Mouse (Mus musculus) spleen, postnatal 36 days (tissue): ENCODE data around the gene Kcnip1.

Experiments
- DNase-seq, 2 experiments: peaks; one replicate each; pipeline ENCODE4 v3.0.0; 2022; ENCODE audit warnings: low spot score in 2 of 2, mixed read lengths in 1 of 2

Kcnip1 gene

DNA sequence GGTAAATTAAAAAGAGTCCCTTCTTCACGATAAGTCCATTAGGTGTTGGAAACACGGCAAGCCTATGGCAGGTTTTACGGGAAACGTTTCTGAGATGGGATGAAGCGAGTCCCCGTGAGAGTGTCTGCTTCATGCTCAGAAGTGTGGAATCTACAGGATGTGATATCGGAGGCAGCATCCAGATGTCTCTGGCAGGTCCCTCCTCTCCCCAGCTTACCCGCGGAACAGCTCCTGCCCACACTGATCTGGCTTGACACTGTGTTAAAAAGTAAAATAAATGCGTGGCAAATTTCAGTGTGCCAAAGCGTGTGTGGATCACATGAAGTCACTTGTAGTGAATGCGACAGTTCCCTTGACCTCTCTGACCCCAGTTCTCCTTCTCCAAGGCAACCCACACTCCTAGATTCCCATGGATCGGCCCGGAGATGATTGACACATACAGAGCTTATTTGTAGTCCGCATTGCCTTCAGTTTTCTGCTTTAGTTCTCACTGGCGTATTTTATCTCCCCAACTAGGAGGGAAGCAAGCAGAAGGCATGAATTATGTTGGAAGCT lies 231.7 kb downstream of the Kcnip1 start:
- DNase-seq, result no peak

DNA sequence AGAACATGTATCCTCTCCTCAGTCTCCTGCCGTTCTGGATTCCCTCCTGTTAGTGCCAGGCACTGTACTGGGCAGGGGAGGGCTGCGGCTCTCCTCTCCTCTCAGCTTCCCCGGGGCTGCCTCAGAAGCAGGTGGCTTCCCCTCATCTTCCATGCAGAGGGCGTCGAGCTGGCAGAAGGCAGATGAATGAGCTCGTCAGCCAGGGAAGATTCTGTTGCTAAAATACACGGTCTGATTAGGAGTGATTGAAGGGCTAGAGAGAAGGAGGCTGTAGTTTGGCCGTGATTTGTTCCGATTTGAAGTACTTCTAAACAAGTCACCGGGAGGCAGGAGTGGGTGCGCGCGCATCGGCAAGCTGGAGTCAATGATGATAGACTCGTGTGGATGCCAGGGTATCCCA lies 236.3 kb downstream of the Kcnip1 start:
- no peak for DNase-seq

GRCm38 (mm10) chr11:33752431-33752873 lies 240.5 kb downstream of the Kcnip1 start:
- no peak for DNase-seq

- no peak for DNase-seq
Observed at GRCm38 (mm10) chr11:33751503-33751902, 241.4 kb downstream of the Kcnip1 start.

DNA sequence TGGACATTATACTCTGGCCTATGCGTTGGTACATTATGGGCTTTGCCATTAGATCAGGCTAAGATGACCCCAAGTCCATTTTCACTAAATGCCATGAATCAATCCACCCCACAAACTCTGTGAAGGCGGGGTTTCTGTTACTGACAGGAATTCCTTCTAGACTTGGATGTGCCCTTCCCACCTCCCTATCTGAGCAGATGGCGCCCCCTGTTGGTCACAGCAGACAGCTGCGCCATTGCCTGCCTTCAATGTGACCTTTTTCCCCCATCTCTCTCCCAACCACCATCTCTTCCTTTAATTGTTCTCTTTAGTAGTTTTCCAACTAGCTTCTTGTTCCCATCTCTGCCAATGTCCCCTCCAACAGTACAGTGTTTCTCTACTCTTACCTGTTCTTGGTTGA lies 243.0 kb downstream of the Kcnip1 start:
- no peak for DNase-seq

- DNase-seq, result no peak
Observed at GRCm38 (mm10) chr11:33749408-33749807, 243.5 kb downstream of the Kcnip1 start.

DNA sequence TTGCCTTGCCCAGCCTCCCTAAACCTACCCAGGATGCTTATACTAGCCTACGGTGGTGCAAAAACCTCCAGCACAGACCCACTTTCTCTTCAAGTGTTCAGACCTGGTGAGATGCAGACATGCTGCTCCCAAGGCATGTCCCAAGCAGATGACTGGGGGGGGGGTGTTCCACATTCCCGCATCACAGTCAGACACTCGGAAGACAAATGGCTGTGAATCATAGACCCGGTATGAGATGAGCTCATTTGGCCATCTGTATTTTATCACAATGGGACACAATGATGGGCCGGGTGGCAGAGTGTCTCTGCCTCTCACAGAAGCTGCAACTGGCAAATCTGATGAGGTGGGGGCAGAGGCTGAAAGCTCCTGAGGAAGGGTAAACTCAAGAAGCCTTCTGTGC lies 244.2 kb downstream of the Kcnip1 start:
- DNase-seq, result no peak

GRCm38 (mm10) chr11:33747402-33747955 lies 245.5 kb downstream of the Kcnip1 start:
- no peak for DNase-seq

DNA sequence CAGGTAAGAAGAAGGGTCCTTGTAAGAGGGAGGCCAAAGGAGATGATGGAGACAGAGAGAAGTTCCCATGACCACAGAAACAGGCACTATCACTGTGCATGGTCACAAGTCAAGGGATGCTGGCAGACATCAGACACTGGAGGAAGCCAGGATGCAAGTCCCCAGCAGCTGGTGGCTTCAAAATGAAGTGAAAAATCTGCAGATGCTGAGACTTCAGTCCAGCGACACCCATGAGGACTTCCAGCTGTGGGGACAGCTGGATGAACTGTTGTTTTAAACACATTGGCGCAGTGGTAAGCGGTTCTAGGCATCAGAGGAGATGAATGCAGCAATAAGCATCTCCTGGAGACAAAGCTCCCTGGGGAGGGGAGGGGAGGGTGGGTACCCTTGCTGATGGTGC lies 246.6 kb downstream of the Kcnip1 start:
- no peak for DNase-seq

GRCm38 (mm10) chr11:33745821-33746329 lies 247.1 kb downstream of the Kcnip1 start:
- DNase-seq, result no peak

- DNase-seq, result no peak
Observed at GRCm38 (mm10) chr11:33744429-33744828, 248.5 kb downstream of the Kcnip1 start.

DNA sequence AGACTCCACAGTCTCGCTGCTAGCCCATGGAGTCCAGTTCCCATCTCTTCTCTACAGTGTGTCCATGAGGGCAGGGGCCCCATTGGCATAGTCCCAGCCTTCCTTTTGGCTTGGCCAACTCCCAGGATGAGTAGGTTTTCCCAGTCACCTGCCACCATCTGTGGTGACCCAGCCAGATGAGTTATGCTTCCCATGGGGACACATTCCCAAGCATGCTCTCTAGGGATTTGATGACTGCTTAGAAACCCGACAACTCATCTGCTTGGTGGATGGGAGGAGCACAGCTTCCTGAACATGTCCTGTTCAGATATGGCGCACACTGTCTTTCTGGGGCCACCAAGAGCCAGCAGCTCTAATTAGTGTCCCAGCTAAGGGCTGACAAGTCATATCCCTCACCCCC lies 252.8 kb downstream of the Kcnip1 start:
- no peak for DNase-seq

DNA sequence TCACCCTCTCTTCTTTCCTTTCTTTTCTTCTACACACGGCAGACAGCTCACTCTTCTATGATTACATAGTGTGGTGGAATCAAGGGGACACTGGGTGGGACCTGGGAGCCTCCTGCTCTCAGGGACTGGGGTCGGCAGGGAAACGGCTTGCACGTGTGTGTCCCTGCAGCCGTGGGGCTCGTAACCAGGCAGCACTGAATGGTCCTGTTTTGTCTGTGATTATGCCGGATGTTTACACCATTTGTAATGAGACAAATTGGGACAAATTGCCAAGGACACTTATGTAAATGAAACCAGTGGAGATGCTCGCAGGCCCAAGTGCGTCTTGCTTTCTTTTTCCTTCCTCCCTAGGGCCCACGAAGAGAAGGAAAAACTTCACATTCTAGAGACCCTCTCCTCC lies 256.5 kb downstream of the Kcnip1 start:
- no peak for DNase-seq

DNA sequence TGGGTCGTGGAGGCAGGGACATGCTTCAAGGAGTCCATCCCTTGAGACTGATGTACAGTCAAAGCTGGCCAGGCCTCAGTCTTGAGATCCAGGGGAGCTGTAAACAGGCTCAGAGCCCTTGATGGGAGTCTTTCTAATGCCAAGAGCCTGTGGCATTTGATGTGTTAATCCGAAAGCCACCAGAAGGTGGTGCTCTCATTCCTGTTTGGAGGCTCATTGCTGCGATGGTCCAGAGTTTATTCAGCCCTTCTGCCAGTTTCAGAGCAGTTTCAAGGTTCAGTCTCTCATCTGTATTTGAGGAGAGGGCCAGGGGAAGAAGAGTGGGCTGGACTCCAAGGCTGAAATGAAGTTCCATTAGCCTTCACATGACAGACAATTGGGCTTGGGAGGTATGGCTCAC lies 259.7 kb downstream of the Kcnip1 start:
- no peak for DNase-seq

DNA sequence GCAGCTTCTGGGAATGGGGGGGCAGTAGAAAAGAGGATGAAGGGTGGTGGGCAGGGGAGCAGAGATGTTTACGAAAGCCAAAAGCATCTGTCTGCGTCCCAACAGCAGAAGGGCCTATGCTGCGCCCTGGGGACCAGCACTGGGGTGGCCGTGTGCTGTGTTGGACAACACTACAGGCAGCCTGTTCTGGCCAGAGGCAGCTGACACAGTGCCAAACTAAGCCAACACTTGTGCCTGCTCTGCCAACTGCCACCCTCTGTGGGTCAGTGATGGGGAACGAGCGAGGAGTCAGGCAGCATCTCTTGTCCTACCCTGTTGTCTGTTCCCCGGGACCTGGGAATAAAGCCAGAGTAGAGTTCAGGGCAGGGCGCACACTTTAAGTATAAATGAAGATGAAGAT lies 260.6 kb downstream of the Kcnip1 start:
- DNase-seq, result no peak

GRCm38 (mm10) chr11:33721297-33721696 lies 271.7 kb downstream of the Kcnip1 start:
- peak in 1 of 2 experiments; percentile 13 for DNase-seq

- DNase-seq, result no peak
Observed at GRCm38 (mm10) chr11:33706777-33707176, 286.2 kb downstream of the Kcnip1 start.

GRCm38 (mm10) chr11:33701958-33702459 lies 290.9 kb downstream of the Kcnip1 start:
- DNase-seq, result no peak

DNA sequence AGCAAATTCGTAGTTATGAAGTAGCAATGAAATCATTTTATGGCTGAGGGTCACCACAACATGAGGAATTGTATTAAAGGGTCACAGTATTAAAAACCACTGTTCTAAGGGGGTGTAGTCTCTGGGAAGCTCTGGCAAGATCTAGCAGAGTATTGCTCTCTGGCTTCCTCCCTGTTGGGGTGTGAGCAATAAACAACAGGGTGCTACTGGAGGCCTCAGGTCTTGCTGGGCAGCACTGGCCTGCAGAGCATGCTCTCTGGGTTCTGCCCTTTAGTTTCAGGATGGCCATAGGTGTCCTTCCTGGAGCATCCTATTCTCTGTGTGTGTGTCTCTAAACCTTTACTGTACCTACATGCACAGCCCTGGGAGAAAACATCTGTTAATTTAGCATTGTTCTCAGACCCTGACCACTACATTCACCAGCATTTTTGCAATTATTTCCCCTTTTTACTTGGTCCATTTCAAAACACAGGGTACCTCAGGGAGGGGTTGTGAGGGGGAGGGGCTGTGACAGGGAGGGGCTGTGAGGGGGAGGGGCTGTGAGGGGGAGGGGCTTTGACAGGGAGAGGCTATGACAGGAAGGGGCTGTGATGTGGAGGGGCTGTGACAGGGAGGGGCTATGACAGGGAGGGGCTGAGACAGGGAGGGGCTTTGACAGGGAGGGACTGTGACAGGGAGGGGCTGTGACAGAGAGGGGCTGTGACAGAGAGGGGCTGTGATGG lies 291.6 kb downstream of the Kcnip1 start:
- no peak for DNase-seq

DNA sequence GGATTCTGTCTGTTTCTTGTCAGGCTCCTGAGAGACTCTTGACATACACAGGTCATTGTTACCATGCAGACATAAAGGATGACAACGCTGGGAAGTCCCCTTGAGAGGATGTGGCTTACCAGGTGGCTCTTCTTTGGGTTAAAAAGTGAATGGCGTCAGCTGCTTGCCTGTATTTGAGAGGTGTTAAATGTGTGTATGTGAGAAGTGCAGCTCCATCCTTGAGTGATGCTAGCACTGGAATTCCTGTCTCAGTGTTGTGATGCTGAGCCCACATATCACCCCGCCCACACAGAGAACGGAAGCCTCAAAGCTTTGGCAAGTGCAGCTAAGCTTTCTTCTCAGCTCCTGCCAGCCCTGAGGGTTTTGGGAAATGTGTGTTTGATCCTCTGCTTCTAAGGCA lies 292.2 kb downstream of the Kcnip1 start:
- DNase-seq, result peak in 1 of 2 experiments; percentile 1

DNA sequence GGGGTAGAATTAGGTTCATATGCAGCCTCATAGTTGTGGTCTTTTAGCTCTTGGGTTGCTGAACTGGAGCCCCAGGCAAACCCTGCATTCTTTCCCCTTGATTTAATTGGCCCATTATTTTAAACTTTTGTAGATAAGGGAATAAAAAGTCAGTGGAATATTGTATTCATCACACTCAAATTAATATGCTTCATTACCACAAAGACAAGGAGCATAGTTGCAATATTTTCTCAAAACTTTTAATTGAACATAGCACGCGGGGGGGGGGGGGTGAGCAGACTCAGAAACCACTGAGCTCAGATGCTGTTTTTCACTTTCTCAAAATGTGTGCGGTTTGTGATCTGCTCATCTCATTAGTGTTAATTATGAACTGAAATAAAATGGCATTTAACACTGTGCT lies 302.8 kb downstream of the Kcnip1 start:
- DNase-seq, result no peak

- DNase-seq, result no peak
Observed at GRCm38 (mm10) chr11:33685904-33686303, 307.0 kb downstream of the Kcnip1 start.

- no peak for DNase-seq
Observed at GRCm38 (mm10) chr11:33680151-33680550, 312.8 kb downstream of the Kcnip1 start.
